Mouse (Mus musculus) ovary, adult 10 weeks (tissue): ENCODE data around the gene Minar1. TPM values are rescaled to one million over a fixed set of nuclear protein-coding genes. Genes with fewer than 3 reads are reported as not detected.

Experiments used
- polyA plus RNA-seq: library from polyadenylated mRNA; stranded (reverse); fragments of 350-450 nt; fragmentation: Illumina TruSeq; extraction: RNeasy Lipid Tissue Mini Kit (QIAGEN cat#74804); gene quantifications from one replicate; pipeline ENCODE4 v1.2.3, GENCODE M21; 2014

Gene Minar1
- polyA plus RNA-seq: 0.06 TPM

DNA sequence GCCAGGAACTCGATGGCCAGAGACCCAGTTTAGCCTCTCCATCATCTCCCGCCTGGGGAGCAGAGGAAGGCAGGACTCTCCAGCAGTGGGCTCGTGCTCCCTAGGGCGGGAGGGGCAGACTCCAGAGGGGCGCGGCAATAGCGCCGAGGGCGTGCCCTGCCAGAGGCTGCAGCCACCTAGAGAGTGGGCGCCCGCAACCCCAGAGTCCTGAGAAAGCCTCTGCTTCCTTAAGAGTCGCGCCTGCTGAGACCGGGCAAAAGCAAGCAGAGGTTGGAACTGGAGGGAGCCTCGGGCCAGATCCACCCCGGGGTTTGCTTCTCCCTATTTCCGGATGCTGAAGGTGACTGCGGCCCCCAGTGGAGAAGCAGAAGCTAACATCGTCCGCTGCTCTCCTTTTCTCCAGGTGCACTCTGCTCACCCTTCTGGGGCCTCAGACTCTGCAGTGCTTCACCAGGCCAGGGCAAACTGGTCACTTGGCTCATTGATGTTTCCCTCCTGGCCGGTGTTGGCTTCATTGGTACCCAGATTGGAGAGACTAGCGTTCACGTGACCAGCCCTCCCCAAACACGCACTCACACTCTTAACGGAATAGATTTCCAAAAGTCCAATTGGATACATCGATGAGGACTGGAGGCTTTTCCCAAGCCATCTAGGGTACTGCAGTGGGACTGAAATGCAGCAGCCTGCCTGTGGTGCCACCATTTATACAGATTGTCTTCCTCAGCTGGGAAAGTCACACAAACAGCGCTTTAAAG is at the start of gene Minar1:
Minar1 (minus strand) TSS at position 120 of the 755 bp plus-strand sequence.

Other genes starting within 250 kb of the Minar1 start
- gene Tmed3, start 81.9 kb upstream of the Minar1 start, polyA plus RNA-seq: 18.3 TPM
- gene Ankrd34c, start 115.3 kb upstream of the Minar1 start, polyA plus RNA-seq: not detected